Comparison of ENCODE assay signal across 10 mouse cellular contexts in genomic region chr16:22316251-22316711, GRCm38 (mm10). TPM values are rescaled to one million over a fixed set of nuclear protein-coding genes. Genes with fewer than 3 reads are reported as not detected.
DNase-seq lines count a peak whose midpoint lies in the region; ATAC-seq and TF ChIP-seq lines count a peak whose summit lies in the region.
"Had no signal": no experiment of that assay in that cellular context is flagged by ENCODE, and none has a peak within 500 bp of the region (broad histone marks: within the 10 kb centered on the region; RNA-seq: fewer than 3 reads in every experiment).

No protein-coding gene starts in this region.

- H3K36me3 ChIP-seq in heart, postnatal 0 days (replicated peaks; ENCODE audit: control insufficient read depth, insufficient read depth, low read length): no peaks in the 10 kb centered on the region
- H3K36me3 ChIP-seq in heart, adult 2 months (ENCODE audit: control insufficient read depth, insufficient read depth, low read length): no peaks in the 10 kb centered on the region
- H3K36me3 ChIP-seq in ES-E14 (ENCODE audit: control insufficient read depth, insufficient read depth, low read length, poor library complexity, severe bottlenecking): no peaks in the 10 kb centered on the region
- H3K36me3 ChIP-seq in hindbrain, embryonic 11.5 days (ENCODE audit: control insufficient read depth, insufficient read depth, low read length): no peaks in the 10 kb centered on the region

- H3K4me2 ChIP-seq in heart, postnatal 0 days (ENCODE audit: low read depth, low read length): no peak overlapping the region
- H3K4me2 ChIP-seq in hindbrain, embryonic 11.5 days (replicated peaks; ENCODE audit: low read depth, low read length): no peak overlapping the region

- intact Hi-C loops in heart, adult 2 months (cut with DNase I): no loop called here
- intact Hi-C loops in left cerebral cortex, adult 2 months (cut with DNase I): no loop called here

- WGBS in heart, postnatal 0 days: 77% methylated on average over 8 of the region's 8 CpGs
- 69% methylated on average over 8 of the region's 8 CpGs for WGBS in heart, adult 2 months
- WGBS in hindbrain, embryonic 11.5 days: 78% methylated on average over 8 of the region's 8 CpGs

- TF ChIP-seq CTCF in heart, postnatal 0 days (IDR thresholded peaks at IDR 0.05; ENCODE audit: low read depth): no peak
- TF ChIP-seq CTCF in heart, adult 2 months (IDR thresholded peaks at IDR 0.05): no peak
- TF ChIP-seq CTCF in brain, embryonic 14.5 days (IDR thresholded peaks at IDR 0.05; ENCODE audit: borderline replicate concordance, extremely low read depth, insufficient read depth, insufficient read length): no peak
- no peak for TF ChIP-seq CTCF in left cerebral cortex, adult 2 months (IDR thresholded peaks at IDR 0.05)

- no peaks in the 10 kb centered on the region for H3K9me3 ChIP-seq in heart, postnatal 0 days (replicated peaks; ENCODE audit: control insufficient read depth, low read length)
- no peaks in the 10 kb centered on the region for H3K9me3 ChIP-seq in ES-E14 (ENCODE audit: control insufficient read depth, insufficient read depth, low read depth, low read length)
- H3K9me3 ChIP-seq in hindbrain, embryonic 11.5 days (ENCODE audit: control insufficient read depth, low read length): no peaks in the 10 kb centered on the region

- no peak overlapping the region for H3K9ac ChIP-seq in heart, postnatal 0 days (replicated peaks; ENCODE audit: low read depth, low read length)
- H3K9ac ChIP-seq in heart, adult 2 months (ENCODE audit: low read depth, low read length): no peak overlapping the region
- no peak overlapping the region for H3K9ac ChIP-seq in ES-E14 (ENCODE audit: insufficient read depth, low read depth, low read length, poor library complexity, severe bottlenecking)
- H3K9ac ChIP-seq in hindbrain, embryonic 11.5 days (ENCODE audit: low read depth, low read length): no peak overlapping the region

- no peak overlapping the region for H3K4me3 ChIP-seq in heart, postnatal 0 days (ENCODE audit: low read depth, low read length)
- H3K4me3 ChIP-seq in heart, adult 2 months: no peak overlapping the region
- H3K4me3 ChIP-seq in ES-E14 (ENCODE audit: insufficient read depth in 1 of 2, low read depth in 1 of 2, low read length in 2 of 2, poor library complexity in 1 of 2, severe bottlenecking in 1 of 2): no peak overlapping the region
- H3K4me3 ChIP-seq in left cerebral cortex, adult 2 months: no peak overlapping the region
- H3K4me3 ChIP-seq in hindbrain, embryonic 11.5 days (ENCODE audit: low read depth, low read length): no peak overlapping the region
- H3K4me3 ChIP-seq: myocyte had no signal

- no peak for TF ChIP-seq POLR2A in heart, adult 2 months (IDR thresholded peaks at IDR 0.05; ENCODE audit: insufficient read depth, low read depth, low read length)
- TF ChIP-seq POLR2A in brain, embryonic 14.5 days (IDR thresholded peaks at IDR 0.05; ENCODE audit: borderline replicate concordance, extremely low read depth, insufficient read depth, insufficient read length, poor library complexity, severe bottlenecking): no peak

- no peak overlapping the region for H3K27ac ChIP-seq in heart, postnatal 0 days (ENCODE audit: low read depth)
- H3K27ac ChIP-seq in heart, adult 2 months: no peak overlapping the region
- no peak overlapping the region for H3K27ac ChIP-seq in ES-E14 (ENCODE audit: insufficient read depth, low read depth, low read length, poor library complexity, severe bottlenecking)
- H3K27ac ChIP-seq in left cerebral cortex, adult 2 months: peak overlapping the region; percentile 40; the same call in 1 of the 2 replicates
- no peak overlapping the region for H3K27ac ChIP-seq in hindbrain, embryonic 11.5 days (ENCODE audit: low read depth, low read length)

- DNase-seq in heart, postnatal 0 days (ENCODE audit: low spot score): peak; percentile 29
- no peak for DNase-seq in heart, adult 2 months
- DNase-seq in ES-E14 (ENCODE audit: low read depth, low spot score): no peak
- DNase-seq in brain, embryonic 14.5 days (ENCODE audit: low read depth): peak; percentile 40
- no peak for DNase-seq in left cerebral cortex, adult 2 months (ENCODE audit: extremely low spot score in 1 of 2, low spot score in 2 of 2)
- DNase-seq in hindbrain, embryonic 11.5 days (ENCODE audit: low spot score): no peak
- DNase-seq in cerebellum, postnatal 4 days (ENCODE audit: low spot score in 2 of 2): no peak
- DNase-seq: liver; thymus, postnatal 4 days had no signal

- ATAC-seq in heart, postnatal 0 days (ENCODE audit: insufficient read depth, low read depth): no peak
- ATAC-seq in hindbrain, embryonic 11.5 days (ENCODE audit: low FRiP score): no peak

- TF ChIP-seq EP300 in heart, postnatal 0 days (IDR thresholded peaks at IDR 0.05; ENCODE audit: low read depth): no peak
- TF ChIP-seq EP300 in heart, adult 2 months (IDR thresholded peaks at IDR 0.05; ENCODE audit: insufficient read depth, low read depth, low read length): no peak

- H3K79me2 ChIP-seq in heart, adult 2 months (replicated peaks; ENCODE audit: control insufficient read depth, insufficient read depth, low read length): no peaks in the 10 kb centered on the region

- H3K4me1 ChIP-seq in heart, postnatal 0 days (ENCODE audit: control insufficient read depth, insufficient read depth): no peaks in the 10 kb centered on the region
- H3K4me1 ChIP-seq in heart, adult 2 months (ENCODE audit: control insufficient read depth, insufficient read depth, low read length): no peaks in the 10 kb centered on the region
- H3K4me1 ChIP-seq in ES-E14 (ENCODE audit: control insufficient read depth in 2 of 2, insufficient read depth in 2 of 2, low read length in 2 of 2, poor library complexity in 1 of 2): peaks cover 17 to 19% of the 10 kb centered on the region in 2 experiments
- H3K4me1 ChIP-seq in hindbrain, embryonic 11.5 days (replicated peaks; ENCODE audit: control insufficient read depth, insufficient read depth, low read length): no peaks in the 10 kb centered on the region

- no peaks in the 10 kb centered on the region for H3K27me3 ChIP-seq in heart, postnatal 0 days (ENCODE audit: control insufficient read depth, insufficient read depth, low read length)
- no peaks in the 10 kb centered on the region for H3K27me3 ChIP-seq in heart, adult 2 months (ENCODE audit: control insufficient read depth, insufficient read depth, low read length)
- H3K27me3 ChIP-seq in hindbrain, embryonic 11.5 days (ENCODE audit: control insufficient read depth, insufficient read depth, low read length): no peaks in the 10 kb centered on the region

- in situ Hi-C loops in ES-E14 (cut with MboI; ENCODE audit: low sequenced_read_pairs in 2 of 2, unreplicated experiment in 2 of 2): loop anchor here (10.0 to 25.0 kb wide), 4 partner anchors 246 to 496 kb away; partner anchors contain the start of gene Crygs (in 1 of the 2)

TF ChIP-seq in ES-E14, 5 proteins besides CTCF, POLR2A, EP300 and RAD21:
- TF ChIP-seq MAFK (IDR thresholded peaks at IDR 0.05; ENCODE audit: insufficient read depth, low read depth, low read length): 0 out of 2 replicates have a peak, but pooled peaks have one; percentile 13
- TF ChIP-seq ZC3H11A (IDR thresholded peaks at IDR 0.05; ENCODE audit: borderline replicate concordance, low read depth, low read length): no peak
TF ChIP-seq in ES-E14: peak in this region for 1.

RNA-seq across cellular contexts. Expression of gene Tra2b, which starts 50.5 kb away (rescaled TPM):
- 56.7 and 97.9 TPM in 2 replicates for total RNA-seq in heart, postnatal 0 days (2014; rRNA removed; ENCODE audit: low replicate concordance)
- 123 and 125 TPM in 2 replicates for polyA plus RNA-seq in heart, postnatal 0 days (2015; fragmentation: Nextera tagmentation; extraction: Ambion mirVana)
- total RNA-seq in heart, adult 2 months (2021): 10 to 100 TPM; 33.6 to 43.3 TPM
- 15.6 and 28.6 TPM in 2 replicates for polyA plus RNA-seq in heart, adult 2 months (2012; rRNA removed)
- total RNA-seq in ES-E14 (2012; rRNA removed): 227 and 249 TPM in 2 replicates
- polyA plus RNA-seq in brain, embryonic 14.5 days (2012; rRNA removed): 175 TPM in 2 replicates
- 10 to 100 TPM; 71.8 to 78.4 TPM for total RNA-seq in left cerebral cortex, adult 2 months (2021)
- polyA plus RNA-seq in hindbrain, embryonic 11.5 days (2014; fragmentation: Nextera tagmentation; extraction: Ambion mirVana): 464 and 467 TPM in 2 replicates

Comparison
In these comparisons a context has a peak if more than half of its experiments do, and no peak if none do; other contexts are left out.
1. DNase-seq: peak in heart, postnatal 0 days (single experiment) and brain, embryonic 14.5 days (single experiment); none in heart, adult 2 months (0 of 2), ES-E14 (single experiment), left cerebral cortex, adult 2 months (0 of 2), hindbrain, embryonic 11.5 days (single experiment) and cerebellum, postnatal 4 days (0 of 2).